Mouse (Mus musculus) kidney, embryonic 15.5 days (tissue): ENCODE data around the gene Ap4s1. TPM values are rescaled to one million over a fixed set of nuclear protein-coding genes. Genes with fewer than 3 reads are reported as not detected.
"Not testable (repeated sequence)": the region's sequence is repeated elsewhere in the genome, so short reads cannot be mapped to it uniquely, and the experiment has no call there.

ENCODE experiments used
- ATAC-seq: fragments of 200-750 bp; cut with Nextera tagmentation; replicated peaks from 2 replicates; pipeline ENCODE4 v1.8.0; 2017; ENCODE audit warnings: moderate TSS enrichment; ENCODE audit not compliant: low FRiP score
- H3K27ac ChIP-seq: fragments of 300-500 bp; sonication (generic); 2 replicates; pipeline ENCODE4 v1.5.1; 2015; ENCODE audit warnings: mild to moderate bottlenecking, inconsistent platforms
- H3K27me3 ChIP-seq: fragments of 300-500 bp; sonication (generic); 2 replicates; pipeline ENCODE4 v1.6.1; 2015; ENCODE audit warnings: inconsistent platforms
- H3K36me3 ChIP-seq: fragments of 300-500 bp; sonication (generic); 2 replicates; pipeline ENCODE4 v1.6.1; 2015; ENCODE audit warnings: inconsistent platforms
- H3K4me1 ChIP-seq: fragments of 300-500 bp; sonication (generic); 2 replicates; pipeline ENCODE4 v1.6.1; 2015; ENCODE audit warnings: inconsistent platforms
- H3K4me2 ChIP-seq: fragments of 300-500 bp; sonication (generic); 2 replicates; pipeline ENCODE4 v1.6.1; 2015; ENCODE audit warnings: moderate library complexity, mild to moderate bottlenecking, inconsistent platforms
- H3K4me3 ChIP-seq: fragments of 300-500 bp; sonication (generic); replicated peaks from 2 replicates; pipeline ENCODE4 v1.5.1; 2015; ENCODE audit warnings: mild to moderate bottlenecking, inconsistent platforms
- H3K9ac ChIP-seq: fragments of 300-500 bp; sonication (generic); 2 replicates; pipeline ENCODE4 v1.6.1; 2015; ENCODE audit warnings: mild to moderate bottlenecking, inconsistent platforms
- H3K9me3 ChIP-seq: fragments of 300-500 bp; sonication (generic); replicated peaks from 2 replicates; pipeline ENCODE4 v1.6.1; 2016; ENCODE audit warnings: inconsistent platforms
- WGBS: fragments of 180-500 bp; shearing (Covaris S2); methylation state at CpG from one replicate; pipeline ENCODE4 v1.1.7; 2015; ENCODE audit warnings: mixed read lengths; 5-methylcytosine and 5-hydroxymethylcytosine counted together
- polyA plus RNA-seq: library from polyadenylated mRNA; unstranded; fragments of >200 nt; fragmentation: Nextera tagmentation; extraction: Ambion mirVana; gene quantifications from 2 replicates; pipeline ENCODE4 v1.2.1, GENCODE M21; 2015

Gene Ap4s1
- 31.7 and 32.2 TPM in 2 replicates for polyA plus RNA-seq

DNA sequence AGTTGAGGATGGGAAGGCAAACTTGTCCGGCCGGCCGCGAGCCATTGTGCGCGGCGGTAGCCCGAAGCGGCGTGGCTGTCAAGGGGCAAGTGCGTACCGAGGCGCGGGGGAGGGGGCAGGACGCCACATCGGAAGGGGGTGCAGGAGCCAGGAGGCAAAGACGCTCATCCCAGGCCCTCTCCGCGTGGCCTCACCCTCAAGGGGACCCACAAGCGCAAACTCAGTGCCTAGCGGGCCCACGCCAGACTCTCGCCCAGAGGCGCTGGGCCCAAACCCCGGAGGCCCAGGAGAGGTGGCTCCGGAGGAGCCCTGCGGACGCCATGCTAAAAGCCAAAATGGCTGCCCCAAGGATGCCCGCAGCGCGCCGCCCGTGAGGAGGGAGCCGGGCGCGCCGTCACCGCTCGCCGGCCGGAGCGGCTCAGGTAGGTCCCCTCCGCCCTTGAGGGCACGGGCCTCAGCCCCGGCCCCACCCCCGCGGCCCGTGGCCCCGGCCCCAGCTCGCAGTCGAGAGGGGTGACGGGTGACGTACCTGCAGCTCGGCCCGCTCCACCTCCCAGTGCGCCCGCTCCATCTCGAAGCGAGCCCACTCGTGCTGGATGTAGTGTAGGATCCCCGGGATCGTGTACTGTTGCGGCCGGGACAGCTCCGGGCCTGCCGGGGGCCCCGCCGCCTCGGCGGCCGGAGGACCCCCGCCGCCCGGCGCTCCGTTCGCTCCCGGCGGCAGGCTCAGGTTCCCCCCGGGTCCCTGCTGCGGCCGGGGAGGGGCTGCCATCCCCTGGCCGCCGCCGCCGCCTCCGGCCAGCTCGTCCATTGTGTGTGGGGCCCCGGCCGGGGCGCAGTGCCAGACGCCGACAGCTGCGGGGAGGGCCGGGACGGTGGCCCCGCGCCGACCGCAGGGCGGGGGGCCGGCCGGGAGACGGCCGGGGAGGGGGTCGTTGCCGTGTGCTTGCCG, at the start of gene Ap4s1:
Gene Ap4s1, plus strand, starts transcription at position 141 of the 952 bp plus-strand sequence.
- Histone ChIP-seq H3K36me3 (no peaks in the 10 kb centered on the region), H3K9me3 (no peaks in the 10 kb centered on the region), H3K27ac (peak within 1 kb of the TSS; percentile 100), H3K4me3 (peak within 1 kb of the TSS; percentile 97), H3K4me1 (peaks cover 15% of the 10 kb centered on the region), H3K4me2 (peak within 1 kb of the TSS; percentile 57), H3K27me3 (no peaks in the 10 kb centered on the region), H3K9ac (peak within 1 kb of the TSS; percentile 99)
- ATAC-seq: peak; percentile 78
- under 1% methylated on average over 107 of the region's 108 CpGs for WGBS

DNA sequence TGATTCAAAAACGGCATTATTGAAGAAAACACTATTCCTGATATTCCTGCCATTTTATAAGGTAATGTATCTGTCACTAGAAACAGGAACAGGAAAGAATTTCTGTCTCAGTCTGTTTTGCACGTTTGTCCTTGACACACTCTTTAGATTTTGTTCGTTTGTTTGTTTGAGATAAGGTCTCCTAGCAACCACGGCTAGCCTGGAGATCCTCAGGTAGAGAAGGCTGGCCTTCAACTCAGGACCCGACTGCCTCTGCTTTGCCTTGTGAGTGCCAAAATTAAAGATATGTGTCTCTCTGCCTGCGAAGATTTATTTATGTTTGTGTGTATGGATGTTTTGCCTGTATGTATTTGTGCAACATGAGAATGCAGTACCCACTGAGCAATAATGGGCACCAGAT, 49.0 kb upstream of the Ap4s1 start:
- H3K4me3 ChIP-seq: no peak overlapping the region
- ATAC-seq: no peak
- H3K9me3 ChIP-seq: no peaks in the 10 kb centered on the region
- H3K4me2 ChIP-seq: no peak overlapping the region
- H3K9ac ChIP-seq: no peak overlapping the region
- H3K36me3 ChIP-seq: peaks cover 19% of the 10 kb centered on the region; the same call in 1 of the 2 replicates
- no peak overlapping the region for H3K27ac ChIP-seq
- no peaks in the 10 kb centered on the region for H3K4me1 ChIP-seq
- WGBS: 61% methylated on average over 6 of the region's 6 CpGs
- H3K27me3 ChIP-seq: no peaks in the 10 kb centered on the region

DNA sequence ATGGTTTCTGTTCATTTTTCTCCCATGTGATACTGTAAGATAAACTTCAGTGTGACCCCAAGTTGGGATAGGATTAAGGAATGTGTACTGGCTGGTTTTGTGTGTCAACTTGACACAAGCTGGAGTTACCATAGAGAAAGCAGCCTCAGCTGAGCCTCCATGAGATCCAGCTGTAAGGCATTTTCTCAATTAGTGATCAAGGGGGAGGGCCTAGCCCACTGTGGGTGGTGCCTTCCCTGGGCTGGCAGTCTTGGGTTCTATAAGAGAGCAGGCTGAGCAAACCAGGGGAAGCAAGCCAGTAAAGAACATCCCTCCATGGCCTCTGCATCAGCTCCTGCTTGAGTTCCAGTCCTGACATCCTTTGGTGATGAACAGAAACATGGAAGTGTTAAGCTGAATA, 41.4 kb upstream of the Ap4s1 start:
- not testable (repeated sequence) for H3K4me1 ChIP-seq, H3K27me3 ChIP-seq, H3K4me3 ChIP-seq, H3K4me2 ChIP-seq, ATAC-seq, H3K9me3 ChIP-seq, H3K27ac ChIP-seq, H3K9ac ChIP-seq
- peaks cover 49% of the 10 kb centered on the region for H3K36me3 ChIP-seq

DNA sequence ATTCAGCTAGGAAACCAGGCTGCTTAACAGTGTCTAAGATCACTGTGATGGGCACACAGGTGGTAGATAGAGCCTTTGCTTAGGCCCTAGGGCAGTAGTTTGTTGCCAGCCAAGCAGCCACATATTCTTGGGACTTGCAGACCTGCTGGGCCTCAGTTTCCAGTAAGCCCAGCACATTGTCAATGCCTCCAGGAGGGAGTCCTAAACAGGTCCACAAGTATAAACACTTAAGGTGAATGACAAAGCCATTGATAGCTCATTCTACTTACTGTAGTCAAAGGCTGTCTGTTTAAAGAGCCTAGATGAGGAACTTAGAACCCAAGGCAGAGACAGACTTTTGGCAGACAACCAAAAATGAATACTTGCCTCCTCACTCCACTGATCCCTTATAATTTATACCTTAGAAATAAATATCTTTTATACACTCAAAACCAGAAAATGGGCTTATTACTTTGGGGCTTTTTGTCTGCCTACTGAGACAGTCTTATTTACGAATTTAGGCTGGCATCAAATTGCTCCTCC, 34.8 kb upstream of the Ap4s1 start:
- WGBS: 60% methylated on average over 1 of the region's 1 CpGs
- H3K4me1 ChIP-seq: no peaks in the 10 kb centered on the region
- no peak overlapping the region for H3K4me2 ChIP-seq

DNA sequence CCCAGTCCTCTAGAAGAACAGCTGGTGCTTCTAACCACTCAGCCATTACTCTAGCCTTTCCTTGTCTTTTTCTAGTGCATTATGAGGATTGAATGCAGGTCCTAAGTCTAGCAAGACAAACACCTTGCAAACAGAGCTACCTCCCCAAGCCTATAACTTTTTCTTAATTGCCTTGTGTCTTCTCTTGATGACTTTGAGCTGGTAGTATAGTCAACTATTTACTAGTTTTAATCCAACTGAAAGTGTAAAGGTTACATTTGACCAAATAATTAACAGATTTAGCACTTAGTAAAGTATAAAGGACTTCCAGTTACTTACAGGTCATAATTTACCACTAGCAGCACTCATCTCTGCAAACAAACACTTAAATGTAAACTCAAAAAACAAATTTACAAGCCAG, 27.8 kb upstream of the Ap4s1 start:
- ATAC-seq: peak; percentile 36; the same call in 1 of the 2 replicates
- H3K4me2 ChIP-seq: no peak overlapping the region
- no peak overlapping the region for H3K4me3 ChIP-seq
- H3K9me3 ChIP-seq: no peaks in the 10 kb centered on the region
- H3K36me3 ChIP-seq: no peaks in the 10 kb centered on the region
- H3K27me3 ChIP-seq: no peaks in the 10 kb centered on the region
- H3K9ac ChIP-seq: no peak overlapping the region
- H3K4me1 ChIP-seq: peaks cover 17% of the 10 kb centered on the region
- peak overlapping the region; percentile 58; the same call in 1 of the 2 replicates for H3K27ac ChIP-seq

More for the DNA sequence above, 34.8 kb upstream of the Ap4s1 start:
- H3K36me3 ChIP-seq: peaks cover 23% of the 10 kb centered on the region
- ATAC-seq: no peak
- no peak overlapping the region for H3K9ac ChIP-seq
- no peak overlapping the region for H3K27ac ChIP-seq
- no peaks in the 10 kb centered on the region for H3K27me3 ChIP-seq
- no peaks in the 10 kb centered on the region for H3K9me3 ChIP-seq
- H3K4me3 ChIP-seq: no peak overlapping the region

DNA sequence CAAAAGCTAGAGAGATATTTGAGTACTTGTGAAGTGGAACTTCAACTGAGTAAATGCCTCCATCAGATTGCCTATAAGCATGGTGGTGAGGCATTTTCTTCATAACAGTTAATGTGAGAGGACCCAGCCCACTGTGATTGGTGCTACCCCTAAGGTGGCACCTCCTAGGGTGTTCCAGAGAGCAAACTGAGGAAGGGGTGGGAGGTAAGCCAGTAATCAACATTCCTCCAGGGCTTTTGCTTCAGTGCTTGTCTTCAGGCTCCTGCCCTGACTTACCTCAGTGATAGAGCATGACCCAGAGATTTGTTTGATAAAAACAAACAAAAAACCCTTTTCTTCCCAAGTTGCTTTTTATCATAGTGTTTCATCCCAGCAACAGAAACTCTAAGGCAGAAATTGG, 26.9 kb upstream of the Ap4s1 start:
- H3K9me3 ChIP-seq: no peaks in the 10 kb centered on the region
- H3K27ac ChIP-seq: peak overlapping the region; percentile 32
- H3K36me3 ChIP-seq: no peaks in the 10 kb centered on the region
- ATAC-seq: no peak
- H3K27me3 ChIP-seq: no peaks in the 10 kb centered on the region
- H3K4me3 ChIP-seq: no peak overlapping the region
- H3K9ac ChIP-seq: no peak overlapping the region
- H3K4me2 ChIP-seq: no peak overlapping the region
- H3K4me1 ChIP-seq: peaks cover 17% of the 10 kb centered on the region

DNA sequence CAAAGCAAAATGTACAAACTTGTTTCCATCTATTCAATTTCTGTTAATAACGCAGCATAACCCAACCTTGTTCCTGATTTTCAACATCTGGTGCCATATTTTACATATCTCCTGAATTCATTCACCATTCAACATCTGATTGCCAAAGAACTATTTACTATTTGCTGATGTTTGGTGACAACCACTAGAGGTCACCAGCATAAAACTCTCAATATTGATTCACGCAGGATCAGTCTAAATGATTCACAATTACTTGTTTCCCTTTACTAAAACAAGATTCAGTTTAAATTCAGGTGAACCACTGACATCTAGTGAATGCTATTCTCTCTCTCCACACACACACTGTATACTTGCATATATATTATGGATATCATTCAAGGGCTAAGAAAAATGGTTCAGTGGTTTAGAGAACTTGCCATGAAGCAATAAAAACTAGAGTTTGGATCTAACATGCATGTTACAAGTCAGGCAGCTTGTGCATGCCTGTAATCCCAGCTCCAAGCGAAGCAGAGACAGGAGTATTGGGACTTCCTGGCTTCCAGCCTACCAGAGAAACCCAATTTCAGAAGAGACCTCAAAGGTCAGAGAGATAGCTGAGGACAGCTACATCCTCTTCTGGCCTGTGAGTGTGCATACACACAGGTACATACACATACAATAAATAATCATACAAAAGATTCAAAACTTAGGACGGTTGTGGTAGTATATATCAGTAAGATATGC, 24.0 kb upstream of the Ap4s1 start:
- no peaks in the 10 kb centered on the region for H3K9me3 ChIP-seq
- no peak overlapping the region for H3K9ac ChIP-seq
- 82% methylated on average over 4 of the region's 4 CpGs for WGBS
- H3K36me3 ChIP-seq: no peaks in the 10 kb centered on the region
- H3K27me3 ChIP-seq: no peaks in the 10 kb centered on the region
- H3K4me2 ChIP-seq: no peak overlapping the region
- H3K27ac ChIP-seq: no peak overlapping the region; the same call in 1 of the 2 replicates
- peaks cover 23% of the 10 kb centered on the region for H3K4me1 ChIP-seq
- ATAC-seq: no peak
- no peak overlapping the region for H3K4me3 ChIP-seq

DNA sequence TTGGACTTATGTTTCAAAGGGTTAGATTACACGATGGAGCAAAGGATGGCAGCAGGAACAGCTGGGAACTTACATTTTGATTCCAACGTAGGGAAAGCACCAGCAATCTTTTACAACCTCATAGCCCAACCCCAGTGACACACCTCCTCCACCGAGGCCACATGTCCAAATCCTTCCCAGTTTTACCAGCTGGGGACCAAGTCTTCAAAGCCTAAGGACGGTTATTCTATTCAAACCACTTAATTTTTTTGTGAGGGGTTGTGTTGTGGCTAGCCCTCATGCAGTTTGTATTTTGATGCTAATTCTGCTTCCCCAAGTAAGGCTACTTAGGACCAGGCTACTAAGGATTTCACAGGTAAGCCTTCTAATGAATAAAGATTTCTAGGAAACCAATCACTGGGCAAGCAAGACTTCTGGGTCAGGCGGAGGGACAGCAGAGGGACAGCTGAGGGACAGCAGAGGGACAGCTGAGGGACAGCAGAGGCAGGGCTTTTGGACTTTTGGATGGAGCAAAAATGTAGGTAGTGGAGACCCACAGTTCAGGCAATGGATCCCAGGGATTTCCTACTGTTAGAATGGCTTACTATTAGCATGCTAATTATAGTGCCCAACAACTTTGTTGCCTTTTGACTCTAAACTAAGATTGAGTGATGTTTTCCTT, 19.5 kb upstream of the Ap4s1 start:
- WGBS: 31% methylated on average over 5 of the region's 5 CpGs
- no peak overlapping the region for H3K4me3 ChIP-seq
- no peaks in the 10 kb centered on the region for H3K36me3 ChIP-seq
- H3K4me1 ChIP-seq: peaks cover 19% of the 10 kb centered on the region
- no peak overlapping the region for H3K4me2 ChIP-seq
- H3K27me3 ChIP-seq: no peaks in the 10 kb centered on the region
- no peaks in the 10 kb centered on the region for H3K9me3 ChIP-seq
- no peak overlapping the region for H3K9ac ChIP-seq
- no peak for ATAC-seq
- no peak overlapping the region for H3K27ac ChIP-seq

DNA sequence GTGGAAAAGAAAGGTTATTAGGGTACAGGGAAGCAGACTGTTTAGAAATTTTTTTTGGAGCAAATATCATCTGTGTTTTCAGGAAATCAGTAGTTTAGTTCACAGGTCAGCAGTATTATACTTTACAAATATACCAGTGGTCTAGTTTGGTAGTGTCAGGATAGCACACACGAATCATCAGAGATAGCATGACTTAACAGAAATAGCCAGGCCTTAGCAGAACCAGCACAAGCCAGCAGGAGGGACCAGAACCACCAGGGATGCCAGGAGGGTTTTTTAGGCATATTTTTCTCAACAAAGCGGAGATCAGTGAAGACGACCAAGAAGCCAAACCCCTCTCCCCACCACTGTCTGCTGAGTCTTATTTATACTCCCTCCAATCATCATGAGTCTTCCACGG, 17.6 kb upstream of the Ap4s1 start:
- Histone ChIP-seq H3K27ac (no peak overlapping the region), H3K9ac (no peak overlapping the region), H3K4me2 (no peak overlapping the region), H3K4me3 (no peak overlapping the region), H3K4me1 (peaks cover 22% of the 10 kb centered on the region), H3K36me3 (no peaks in the 10 kb centered on the region), H3K9me3 (no peaks in the 10 kb centered on the region), H3K27me3 (no peaks in the 10 kb centered on the region)
- ATAC-seq: no peak
- 60% methylated on average over 4 of the region's 4 CpGs for WGBS

DNA sequence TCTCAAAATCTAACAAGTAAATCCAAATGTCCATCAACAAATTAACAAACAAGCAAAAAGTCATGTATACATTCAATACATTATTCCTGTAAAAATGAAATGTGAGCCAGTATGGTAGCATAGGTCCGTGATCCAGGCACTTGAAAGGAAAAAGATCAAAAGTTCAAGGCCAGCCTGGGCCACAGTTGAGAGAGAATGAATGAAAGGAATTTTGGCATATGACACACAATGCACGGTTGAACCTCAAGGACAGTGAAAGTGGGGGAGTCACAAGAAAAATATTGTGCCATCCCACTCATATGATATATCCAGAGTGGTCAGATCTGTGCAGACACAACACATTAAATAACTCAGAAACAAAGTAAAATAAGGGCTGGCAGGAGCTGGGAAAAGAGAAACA, 14.4 kb upstream of the Ap4s1 start:
- no peak for ATAC-seq
- no peak overlapping the region for H3K27ac ChIP-seq
- no peaks in the 10 kb centered on the region for H3K36me3 ChIP-seq
- no peaks in the 10 kb centered on the region for H3K27me3 ChIP-seq
- 36% methylated on average over 2 of the region's 2 CpGs for WGBS
- no peak overlapping the region for H3K9ac ChIP-seq
- H3K9me3 ChIP-seq: no peaks in the 10 kb centered on the region
- peaks cover 30% of the 10 kb centered on the region for H3K4me1 ChIP-seq
- no peak overlapping the region for H3K4me3 ChIP-seq
- H3K4me2 ChIP-seq: no peak overlapping the region

DNA sequence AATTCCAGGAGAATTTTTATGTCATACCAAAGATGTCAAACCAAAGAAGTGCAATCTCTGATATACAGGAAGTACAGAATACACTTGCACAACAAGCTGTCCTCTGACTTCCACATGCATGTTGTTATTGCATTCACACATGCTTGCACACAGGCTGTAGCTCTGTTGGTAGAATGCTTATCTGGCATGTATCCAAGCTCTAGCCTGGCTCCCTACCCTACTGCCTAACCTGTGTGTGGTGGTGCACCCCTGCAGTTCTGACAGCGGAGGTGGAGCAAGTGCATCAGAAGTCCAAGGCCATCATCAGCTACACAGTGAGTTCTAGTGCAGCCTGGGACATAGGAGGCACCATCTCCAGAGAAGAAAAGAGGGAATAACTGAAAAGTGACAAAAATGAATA, 12.0 kb upstream of the Ap4s1 start:
- Histone ChIP-seq H3K4me3 (no peak overlapping the region), H3K9ac (no peak overlapping the region), H3K27me3 (no peaks in the 10 kb centered on the region), H3K27ac (no peak overlapping the region), H3K4me2 (no peak overlapping the region), H3K36me3 (no peaks in the 10 kb centered on the region; the same call in 1 of the 2 replicates), H3K4me1 (peaks cover 24% of the 10 kb centered on the region), H3K9me3 (no peaks in the 10 kb centered on the region)
- ATAC-seq: 0 out of 2 replicates have a peak, but pooled peaks have one; percentile 58
- 87% methylated on average over 1 of the region's 1 CpGs for WGBS

DNA sequence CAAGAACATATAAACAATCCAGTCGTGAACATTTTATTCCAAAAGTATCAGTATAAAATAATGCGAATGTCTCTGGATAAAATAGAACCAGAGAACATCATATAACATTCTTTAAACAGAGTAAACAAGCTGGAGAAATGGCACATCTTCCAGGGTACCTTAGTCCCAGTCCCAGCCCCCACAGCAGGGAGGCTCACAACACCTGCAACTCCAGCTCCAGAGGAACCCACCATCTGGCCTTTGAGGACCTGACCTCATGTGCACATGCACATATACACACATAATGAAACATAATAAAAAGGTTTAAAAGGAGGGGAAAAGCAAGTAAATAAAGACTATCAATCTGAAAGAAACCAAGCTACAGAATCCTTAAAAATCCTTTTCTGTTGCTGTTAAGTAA, 2.3 kb upstream of the Ap4s1 start:
- WGBS: 89% methylated on average over 2 of the region's 2 CpGs
- no peak overlapping the region for H3K9ac ChIP-seq
- H3K27me3 ChIP-seq: no peaks in the 10 kb centered on the region
- ATAC-seq: no peak
- H3K36me3 ChIP-seq: no peaks in the 10 kb centered on the region
- H3K4me3 ChIP-seq: no peak overlapping the region
- H3K27ac ChIP-seq: no peak overlapping the region
- no peak overlapping the region for H3K4me2 ChIP-seq
- peaks cover 8% of the 10 kb centered on the region for H3K4me1 ChIP-seq
- H3K9me3 ChIP-seq: no peaks in the 10 kb centered on the region
